Mouse (Mus musculus): Measurements from ENCODE around the gene Pla2g12b. TPM values are rescaled to one million over a fixed set of nuclear protein-coding genes. Genes with fewer than 3 reads are reported as not detected.

The Pla2g12b gene
- polyA plus RNA-seq, 1 experiment: not detected

GRCm38 (mm10) chr10:59439508-59439931 is 36.1 kb downstream of the Pla2g12b start:
- Histone ChIP-seq H3K36me3 (ENCODE audit: control insufficient read depth, insufficient read depth) (no peaks in the 10 kb centered on the region), H3K79me2 (ENCODE audit: control insufficient read depth, insufficient read depth) (no peaks in the 10 kb centered on the region), H3K4me2 (ENCODE audit: low read depth) (no peak overlapping the region), H3ac (ENCODE audit: control insufficient read depth, insufficient read length) (no peak overlapping the region), H3K4me3 (no peak overlapping the region), H3K27me3 (ENCODE audit: control insufficient read depth, insufficient read depth, insufficient read length) (no peaks in the 10 kb centered on the region)
- no peak for TF ChIP-seq TCF12 (IDR thresholded peaks at IDR 0.05; ENCODE audit: insufficient read depth, poor library complexity, severe bottlenecking)
- no peak for TF ChIP-seq SRF (IDR thresholded peaks at IDR 0.05; ENCODE audit: control insufficient read depth, insufficient read length, low read depth)
- TF ChIP-seq REST (IDR thresholded peaks at IDR 0.05; ENCODE audit: insufficient read depth, insufficient read length): no peak
- no peak for TF ChIP-seq POLR2AphosphoS2 (IDR thresholded peaks at IDR 0.05; ENCODE audit: insufficient read length, low read depth)
- TF ChIP-seq E2F4 (IDR thresholded peaks at IDR 0.05; ENCODE audit: insufficient read depth): no peak
- no peak for TF ChIP-seq TCF3 (IDR thresholded peaks at IDR 0.05; ENCODE audit: insufficient read length, low read depth)
- no peak for TF ChIP-seq CEBPB (IDR thresholded peaks at IDR 0.05; ENCODE audit: insufficient read depth, poor library complexity, severe bottlenecking)
- TF ChIP-seq POLR2A (IDR thresholded peaks at IDR 0.05; ENCODE audit: insufficient read length, low read depth): no peak
- no peak for TF ChIP-seq MYOD1 (IDR thresholded peaks at IDR 0.05; ENCODE audit: control insufficient read depth in 1 of 3, insufficient read length in 2 of 3, low read depth in 2 of 3)
- TF ChIP-seq USF1 (IDR thresholded peaks at IDR 0.05; ENCODE audit: low read depth): no peak
- TF ChIP-seq MAX (IDR thresholded peaks at IDR 0.05; ENCODE audit: low read depth): no peak
- TF ChIP-seq MYOG (IDR thresholded peaks at IDR 0.05; ENCODE audit: control insufficient read depth in 1 of 3, insufficient read depth in 1 of 3, insufficient read length in 2 of 3, low read depth in 2 of 3): no peak

GRCm38 (mm10) chr10:59440177-59440576 is 36.7 kb downstream of the Pla2g12b start:
- Histone ChIP-seq H3K79me2 (ENCODE audit: control insufficient read depth, insufficient read depth) (no peaks in the 10 kb centered on the region), H3K4me3 (no peak overlapping the region), H3K4me2 (ENCODE audit: low read depth) (no peak overlapping the region), H3ac (ENCODE audit: control insufficient read depth, insufficient read length) (no peak overlapping the region), H3K27me3 (ENCODE audit: control insufficient read depth, insufficient read depth, insufficient read length) (no peaks in the 10 kb centered on the region), H3K36me3 (ENCODE audit: control insufficient read depth, insufficient read depth) (peaks cover 2% of the 10 kb centered on the region)
- TF ChIP-seq CEBPB (IDR thresholded peaks at IDR 0.05; ENCODE audit: insufficient read depth, poor library complexity, severe bottlenecking) (no peak), E2F4 (IDR thresholded peaks at IDR 0.05; ENCODE audit: insufficient read depth) (no peak), MYOD1 (IDR thresholded peaks at IDR 0.05; ENCODE audit: control insufficient read depth in 1 of 3, insufficient read length in 2 of 3, low read depth in 2 of 3) (no peak), SRF (IDR thresholded peaks at IDR 0.05; ENCODE audit: control insufficient read depth, insufficient read length, low read depth) (no peak), POLR2AphosphoS2 (IDR thresholded peaks at IDR 0.05; ENCODE audit: insufficient read length, low read depth) (no peak), TCF3 (IDR thresholded peaks at IDR 0.05; ENCODE audit: insufficient read length, low read depth) (no peak)

DNA sequence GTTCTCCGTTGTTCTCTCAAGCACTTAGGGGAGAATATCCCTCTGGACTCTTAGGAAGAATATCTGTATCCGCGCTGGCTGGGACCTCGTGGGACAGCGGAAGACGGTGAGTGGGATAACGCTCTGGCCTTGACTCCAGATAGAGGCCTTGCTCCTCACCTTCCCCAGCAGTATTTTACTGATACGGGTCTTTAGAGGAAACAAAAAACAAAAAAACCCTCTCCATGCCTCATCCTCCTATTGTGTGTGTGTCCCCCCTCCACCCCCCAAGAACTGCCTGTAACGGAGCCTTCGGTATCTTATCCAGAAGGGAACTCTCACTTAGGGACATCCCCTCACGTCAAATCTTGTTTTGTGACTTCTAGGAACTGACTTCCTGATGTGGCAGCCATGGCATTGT is 38.3 kb downstream of the Pla2g12b start, which contains the start of gene Oit3:
Oit3 (minus strand) TSS at position 44 of the 400 bp plus-strand sequence.
- H3K27me3 ChIP-seq (ENCODE audit: control insufficient read depth, insufficient read depth, insufficient read length): no peaks in the 10 kb centered on the region
- peaks cover 6% of the 10 kb centered on the region for H3K36me3 ChIP-seq (ENCODE audit: control insufficient read depth, insufficient read depth)
- no peak within 1 kb of the TSS for H3ac ChIP-seq (ENCODE audit: control insufficient read depth, insufficient read length)
- no peak within 1 kb of the TSS for H3K4me3 ChIP-seq
- no peaks in the 10 kb centered on the region for H3K79me2 ChIP-seq (ENCODE audit: control insufficient read depth, insufficient read depth)
- TF ChIP-seq MYOD1 (IDR thresholded peaks at IDR 0.05; ENCODE audit: control insufficient read depth in 1 of 3, insufficient read length in 2 of 3, low read depth in 2 of 3): no peak
- no peak for TF ChIP-seq POLR2A (IDR thresholded peaks at IDR 0.05; ENCODE audit: insufficient read length, low read depth)
- no peak for TF ChIP-seq POLR2AphosphoS2 (IDR thresholded peaks at IDR 0.05; ENCODE audit: insufficient read length, low read depth)
- no peak for TF ChIP-seq REST (IDR thresholded peaks at IDR 0.05; ENCODE audit: insufficient read depth, insufficient read length)
- TF ChIP-seq SRF (IDR thresholded peaks at IDR 0.05; ENCODE audit: control insufficient read depth, insufficient read length, low read depth): no peak
- no peak for TF ChIP-seq CEBPB (IDR thresholded peaks at IDR 0.05; ENCODE audit: insufficient read depth, poor library complexity, severe bottlenecking)
- no peak for TF ChIP-seq USF1 (IDR thresholded peaks at IDR 0.05; ENCODE audit: low read depth)
- no peak for TF ChIP-seq E2F4 (IDR thresholded peaks at IDR 0.05; ENCODE audit: insufficient read depth)
- TF ChIP-seq TCF3 (IDR thresholded peaks at IDR 0.05; ENCODE audit: insufficient read length, low read depth): no peak
- no peak for TF ChIP-seq MYOG (IDR thresholded peaks at IDR 0.05; ENCODE audit: control insufficient read depth in 1 of 3, insufficient read depth in 1 of 3, insufficient read length in 2 of 3, low read depth in 2 of 3)
- no peak for TF ChIP-seq TCF12 (IDR thresholded peaks at IDR 0.05; ENCODE audit: insufficient read depth, poor library complexity, severe bottlenecking)
- no peak for TF ChIP-seq MAX (IDR thresholded peaks at IDR 0.05; ENCODE audit: low read depth)
- no peak within 1 kb of the TSS for H3K4me2 ChIP-seq (ENCODE audit: low read depth)

DNA sequence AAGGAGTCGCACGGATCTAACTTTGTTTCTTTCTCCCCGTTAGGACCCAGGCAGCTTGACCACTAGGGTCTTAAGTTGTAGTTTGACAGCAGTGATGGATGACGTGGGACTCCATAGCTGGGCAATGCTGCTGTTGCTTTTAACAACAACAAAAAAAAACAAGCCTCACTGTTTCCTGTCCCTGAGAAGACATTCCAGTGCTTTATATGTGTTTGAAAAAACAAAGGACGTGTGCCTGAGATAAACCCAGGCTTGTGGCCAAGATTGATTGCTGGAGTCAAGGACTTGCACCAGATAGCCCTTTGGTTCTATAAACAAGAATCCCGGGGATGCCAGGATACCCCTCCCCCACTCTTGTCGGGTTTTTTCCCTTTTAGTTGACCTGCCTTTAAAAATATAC is 39.8 kb downstream of the Pla2g12b start:
- Histone ChIP-seq H3K36me3 (ENCODE audit: control insufficient read depth, insufficient read depth) (peaks cover 6% of the 10 kb centered on the region), H3K4me3 (no peak overlapping the region), H3K27me3 (ENCODE audit: control insufficient read depth, insufficient read depth, insufficient read length) (no peaks in the 10 kb centered on the region), H3K4me2 (ENCODE audit: low read depth) (no peak overlapping the region), H3K79me2 (ENCODE audit: control insufficient read depth, insufficient read depth) (no peaks in the 10 kb centered on the region), H3ac (ENCODE audit: control insufficient read depth, insufficient read length) (no peak overlapping the region)
- no peak for TF ChIP-seq TCF12 (IDR thresholded peaks at IDR 0.05; ENCODE audit: insufficient read depth, poor library complexity, severe bottlenecking)
- no peak for TF ChIP-seq POLR2AphosphoS2 (IDR thresholded peaks at IDR 0.05; ENCODE audit: insufficient read length, low read depth)
- TF ChIP-seq MAX (IDR thresholded peaks at IDR 0.05; ENCODE audit: low read depth): no peak
- no peak for TF ChIP-seq REST (IDR thresholded peaks at IDR 0.05; ENCODE audit: insufficient read depth, insufficient read length)
- TF ChIP-seq POLR2A (IDR thresholded peaks at IDR 0.05; ENCODE audit: insufficient read length, low read depth): no peak
- no peak for TF ChIP-seq MYOG (IDR thresholded peaks at IDR 0.05; ENCODE audit: control insufficient read depth in 1 of 3, insufficient read depth in 1 of 3, insufficient read length in 2 of 3, low read depth in 2 of 3)
- TF ChIP-seq E2F4 (IDR thresholded peaks at IDR 0.05; ENCODE audit: insufficient read depth): no peak
- no peak for TF ChIP-seq SRF (IDR thresholded peaks at IDR 0.05; ENCODE audit: control insufficient read depth, insufficient read length, low read depth)
- TF ChIP-seq USF1 (IDR thresholded peaks at IDR 0.05; ENCODE audit: low read depth): no peak
- TF ChIP-seq TCF3 (IDR thresholded peaks at IDR 0.05; ENCODE audit: insufficient read length, low read depth): no peak
- no peak for TF ChIP-seq MYOD1 (IDR thresholded peaks at IDR 0.05; ENCODE audit: control insufficient read depth in 1 of 3, insufficient read length in 2 of 3, low read depth in 2 of 3)
